Mouse (Mus musculus) CD8-positive naive resting alpha-beta T cell, adult 2 months (primary cell): Measurements from ENCODE around the gene Ece2.

Experiments
- DNase-seq, 2 experiments: peaks; one replicate each; pipeline ENCODE4 v3.0.0; 2022; ENCODE audit warnings: low read depth in 2 of 2, low spot score in 2 of 2

Ece2 gene

DNA sequence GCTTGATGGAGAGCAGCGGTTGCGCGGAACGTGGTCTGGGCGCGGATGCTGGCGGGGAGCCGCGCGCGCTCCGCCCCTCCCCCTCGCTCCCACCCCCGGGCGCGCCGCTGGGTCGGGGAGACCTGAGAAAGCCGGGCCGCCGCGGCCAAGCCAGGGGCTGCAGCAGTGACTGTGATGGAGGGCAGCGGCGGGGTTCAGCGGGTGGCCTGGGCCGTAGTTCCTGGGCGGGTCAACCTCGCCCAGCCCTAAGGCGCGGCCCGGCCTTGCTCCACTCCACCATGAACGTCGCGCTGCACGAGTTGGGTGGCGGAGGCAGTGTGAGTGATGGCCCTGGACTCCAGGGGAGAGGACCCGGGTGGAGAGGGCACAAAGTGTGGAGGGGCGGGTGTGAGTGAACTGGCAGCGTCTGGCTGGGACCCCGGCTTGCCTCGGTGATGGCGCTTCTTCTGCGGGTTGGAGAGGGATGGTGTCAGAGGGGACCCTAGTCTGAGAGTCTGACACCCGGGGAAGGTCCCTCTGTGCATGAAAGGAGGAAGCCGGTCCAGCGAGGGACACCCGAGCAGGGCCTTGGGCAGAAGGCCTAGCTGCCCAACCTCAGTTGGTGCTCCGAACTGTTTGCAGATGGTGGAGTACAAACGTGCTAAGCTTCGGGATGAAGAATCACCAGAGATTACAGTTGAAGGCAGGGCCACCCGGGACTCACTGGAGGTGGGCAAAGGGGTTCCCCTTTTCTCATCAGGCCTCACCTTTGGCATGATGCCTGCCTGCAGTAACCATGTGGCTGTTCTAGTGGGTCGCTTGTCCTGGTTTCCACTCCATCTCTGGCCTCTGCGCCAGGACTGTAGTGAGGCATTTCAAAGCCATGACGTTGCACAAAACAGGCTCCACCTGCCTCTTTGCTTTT is at the start of gene Ece2:
Ece2 (plus strand) TSS at position 98 of the 904 bp plus-strand sequence.
- DNase-seq = no peak

DNA sequence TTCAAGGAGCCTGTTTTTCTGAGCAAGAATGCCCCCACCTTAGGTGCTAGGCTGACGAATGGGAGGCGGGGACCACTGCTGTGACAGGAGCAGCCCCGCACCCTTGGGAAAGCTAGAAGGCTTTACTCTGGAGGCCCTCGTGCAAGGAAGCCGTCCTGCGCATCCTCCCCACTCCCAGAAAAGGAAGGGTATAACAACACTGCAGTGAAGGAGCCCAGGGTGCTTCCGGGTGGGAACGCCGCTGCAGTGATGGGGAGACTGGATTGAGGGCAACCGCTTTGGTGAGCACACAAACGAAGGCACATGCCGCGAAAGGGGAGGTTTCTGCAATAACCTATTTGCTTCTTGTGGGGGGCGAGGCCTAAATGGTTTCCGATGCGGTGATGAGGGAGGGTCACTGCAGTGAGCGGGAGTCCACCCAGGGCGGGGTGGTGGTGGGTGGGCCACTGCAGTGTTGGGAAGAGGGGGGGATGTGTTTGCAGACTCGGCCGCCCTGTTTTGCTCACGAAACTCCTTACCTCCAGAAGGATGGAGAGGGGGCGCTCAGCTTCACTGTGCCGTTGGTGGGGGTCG is 40.2 kb upstream of the Ece2 start, which contains the start of gene Vwa5b2:
Vwa5b2 (plus strand) TSS at position 106 of the 573 bp plus-strand sequence.
- no peak for DNase-seq

- DNase-seq = no peak
These were observed 39.5 kb upstream of the Ece2 start for GRCm38 (mm10) chr16:20589939-20590679.

DNA sequence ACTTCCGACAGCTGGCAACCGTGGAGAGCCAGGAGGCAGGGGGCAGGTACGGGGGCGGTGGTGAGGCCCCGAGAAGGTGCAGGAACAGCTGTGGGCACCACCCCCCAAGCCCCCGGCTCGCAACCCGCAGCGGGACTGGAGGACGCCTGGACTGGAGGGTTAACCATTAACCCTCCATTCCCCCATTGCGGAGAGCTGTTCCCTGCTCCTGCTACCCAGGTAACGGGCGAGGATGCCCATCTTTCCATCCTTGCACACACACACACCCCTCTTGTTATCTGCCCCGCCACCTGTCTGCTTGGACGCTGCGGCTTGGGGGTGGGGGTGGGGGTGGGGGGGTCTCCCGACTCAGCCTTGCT is 39.0 kb upstream of the Ece2 start:
- no peak for DNase-seq

DNA sequence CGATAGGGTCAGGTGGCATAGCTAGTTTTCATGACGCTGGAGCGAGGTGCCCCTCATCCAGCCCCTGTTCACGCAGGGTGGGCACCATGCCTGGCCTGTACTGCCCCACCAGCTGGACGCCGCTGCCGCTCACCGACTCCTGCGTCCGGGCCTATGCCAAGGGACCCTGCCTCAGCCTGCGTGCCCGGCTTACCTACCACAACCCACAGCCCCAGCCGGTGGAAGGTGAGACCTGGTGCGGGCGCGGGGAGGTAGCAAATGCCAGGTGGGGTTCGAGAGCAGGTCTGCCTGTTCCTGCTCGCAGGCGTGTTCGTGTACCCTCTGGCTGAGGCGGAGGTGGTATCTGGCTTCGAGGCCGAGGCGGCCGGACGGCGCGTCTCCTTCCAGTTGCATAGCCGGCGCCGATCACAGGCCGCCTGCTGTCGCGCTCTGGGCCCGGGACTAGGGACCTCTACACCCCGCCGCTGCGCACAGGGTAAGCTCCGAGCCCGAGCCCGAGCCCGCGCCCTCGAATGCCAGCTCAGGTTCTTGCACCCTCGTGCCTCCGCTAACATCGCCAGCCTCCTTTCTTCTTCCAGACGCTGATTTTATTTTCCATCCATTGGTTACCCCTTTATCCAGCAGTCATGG is 38.4 kb upstream of the Ece2 start:
- no peak for DNase-seq

GRCm38 (mm10) chr16:20595060-20595673 is 34.5 kb upstream of the Ece2 start:
- no peak for DNase-seq

DNA sequence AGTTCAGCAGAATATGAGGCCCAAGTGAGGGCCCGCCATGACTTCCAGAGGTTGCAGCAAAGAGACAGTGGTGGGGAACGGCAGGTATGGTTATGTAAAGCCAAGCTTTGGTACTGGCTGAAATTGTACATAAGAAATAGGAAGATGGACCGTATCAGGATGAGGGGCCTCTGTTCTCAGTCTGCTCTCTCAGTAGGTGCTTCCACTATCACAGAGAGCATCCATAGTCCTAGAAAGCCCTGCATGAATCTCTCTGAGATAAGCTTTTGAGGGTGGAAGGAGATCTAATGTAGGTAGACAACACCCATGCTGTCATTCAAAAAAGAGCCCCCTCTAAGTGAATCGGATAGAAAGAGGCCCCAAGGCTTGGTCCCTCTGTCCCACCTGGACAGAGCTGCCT is 33.9 kb upstream of the Ece2 start:
- no peak for DNase-seq

DNA sequence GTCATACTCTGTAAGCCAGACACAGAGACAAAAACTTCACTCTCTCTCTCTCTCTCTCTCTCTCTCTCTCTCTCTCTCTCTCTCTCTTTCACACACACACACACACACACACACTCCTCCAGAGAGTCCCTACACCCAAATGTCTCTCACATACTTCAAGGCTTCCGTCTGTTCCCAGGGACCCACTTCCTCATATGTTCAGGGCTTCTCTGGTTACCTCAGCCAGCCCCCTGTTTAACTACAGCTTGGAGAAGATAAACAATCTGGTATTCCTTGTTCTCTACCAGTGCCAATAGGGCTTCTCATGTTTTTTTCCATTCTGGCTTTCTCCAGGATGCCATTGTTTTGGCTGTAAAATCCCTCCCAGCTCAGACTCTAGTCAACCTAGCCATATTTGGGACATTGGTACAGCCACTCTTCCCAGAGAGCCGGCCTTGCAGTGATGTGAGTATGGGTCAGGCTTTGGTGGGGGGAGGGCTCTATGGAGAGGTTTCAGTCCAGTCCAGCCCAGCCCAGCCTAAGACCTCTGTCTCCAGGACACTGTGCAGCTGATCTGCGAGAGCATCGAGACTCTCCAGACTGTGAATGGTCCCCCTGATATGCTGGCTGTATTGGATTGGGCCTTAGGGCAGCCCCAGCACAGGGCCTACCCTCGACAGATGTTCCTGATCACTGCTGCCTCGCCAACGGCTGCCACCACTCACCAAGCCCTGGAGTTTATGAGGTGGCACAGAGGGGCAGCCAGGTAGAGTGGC is 32.8 kb upstream of the Ece2 start:
- DNase-seq = no peak

- DNase-seq = no peak
These were observed 29.1 kb upstream of the Ece2 start for GRCm38 (mm10) chr16:20600511-20600910.

DNA sequence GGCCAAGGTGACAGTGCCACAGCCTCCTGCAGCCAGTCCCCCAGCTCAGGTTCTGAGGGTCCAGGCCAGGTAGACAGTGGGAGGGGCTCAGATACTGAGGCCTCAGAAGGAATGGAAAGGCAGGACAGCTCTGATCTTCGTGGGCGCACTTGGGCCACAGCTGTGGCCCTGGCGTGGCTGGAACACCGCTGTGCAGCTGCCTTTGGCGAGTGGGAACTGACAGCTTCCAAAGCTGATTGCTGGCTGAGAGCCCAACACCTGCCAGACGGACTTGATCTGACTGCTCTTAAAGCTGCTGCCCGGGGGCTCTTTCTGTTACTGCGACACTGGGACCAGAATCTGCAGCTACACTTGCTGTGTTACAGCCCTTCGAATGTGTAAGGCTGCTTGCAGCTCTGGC is 24.9 kb upstream of the Ece2 start:
- DNase-seq = no peak

- DNase-seq = peak; percentile 75 to 82
These were observed 18.9 kb upstream of the Ece2 start for GRCm38 (mm10) chr16:20610501-20611356.

GRCm38 (mm10) chr16:20611357-20612227 is 18.0 kb upstream of the Ece2 start, which contains the start of the genes Eef1akmt4, Gm49333 and Alg3:
Gene Eef1akmt4 (plus strand): TSS chr16:20611593.
Gene Gm49333 (plus strand): TSS chr16:20611610.
Gene Alg3 (minus strand): TSS chr16:20611735.
- peak; percentile 73 to 77 for DNase-seq

GRCm38 (mm10) chr16:20619541-20620398 is 9.9 kb upstream of the Ece2 start:
- no peak for DNase-seq

- no peak for DNase-seq
These were observed 9.3 kb upstream of the Ece2 start for GRCm38 (mm10) chr16:20620399-20620735.

- DNase-seq = no peak
These were observed 8.9 kb upstream of the Ece2 start for GRCm38 (mm10) chr16:20620751-20621190.

GRCm38 (mm10) chr16:20621191-20621990 is 8.2 kb upstream of the Ece2 start, which contains the start of gene Camk2n2:
Gene Camk2n2 (minus strand): TSS chr16:20621287.
- no peak for DNase-seq
